Mouse (Mus musculus) monocyte, adult 2 months (primary cell): ENCODE measurements around the gene Gm28308.

ENCODE experiments used
- DNase-seq, 2 experiments: peaks; one replicate each; pipeline ENCODE4 v3.0.0; 2022; ENCODE audit warnings: low spot score in 2 of 2, low read depth in 1 of 2

Gm28308 gene

GRCm38 (mm10) chr6:52213119-52213986 lies at the start of gene Gm28308, which contains the start of gene Hoxa3:
Gene Gm28308 (minus strand): TSS chr6:52213339.
Gene Hoxa3 (minus strand): TSS chr6:52213336.
- DNase-seq, result no peak

- no peak for DNase-seq
Measured at GRCm38 (mm10) chr6:52262463-52263320, 49.6 kb upstream of the Gm28308 start.

GRCm38 (mm10) chr6:52261751-52262462 lies 48.8 kb upstream of the Gm28308 start:
- DNase-seq, result no peak

GRCm38 (mm10) chr6:52260654-52261575 lies 47.8 kb upstream of the Gm28308 start, which contains the start of gene Hoxa13:
Gene Hoxa13 (minus strand): TSS chr6:52260880.
- no peak for DNase-seq

GRCm38 (mm10) chr6:52259811-52260261 lies 46.7 kb upstream of the Gm28308 start:
- DNase-seq, result no peak

GRCm38 (mm10) chr6:52259081-52259790 lies 46.1 kb upstream of the Gm28308 start:
- no peak for DNase-seq

GRCm38 (mm10) chr6:52256956-52257355 lies 43.8 kb upstream of the Gm28308 start:
- DNase-seq, result peak in 1 of 2 experiments; percentile 65

GRCm38 (mm10) chr6:52253511-52254500 lies 40.7 kb upstream of the Gm28308 start:
- peak in 1 of 2 experiments; percentile 13 for DNase-seq

- DNase-seq, result no peak
Measured at GRCm38 (mm10) chr6:52252775-52253376, 39.7 kb upstream of the Gm28308 start.

- DNase-seq, result no peak
Measured at GRCm38 (mm10) chr6:52252016-52252774, 39.1 kb upstream of the Gm28308 start.

- no peak for DNase-seq
Measured at GRCm38 (mm10) chr6:52251177-52251879, 38.2 kb upstream of the Gm28308 start.

GRCm38 (mm10) chr6:52249826-52250225 lies 36.7 kb upstream of the Gm28308 start:
- no peak for DNase-seq

- DNase-seq, result no peak
Measured at GRCm38 (mm10) chr6:52249415-52249738, 36.2 kb upstream of the Gm28308 start.

- no peak for DNase-seq
Measured at GRCm38 (mm10) chr6:52248638-52249414, 35.7 kb upstream of the Gm28308 start.

GRCm38 (mm10) chr6:52247766-52248637 lies 34.9 kb upstream of the Gm28308 start:
- no peak for DNase-seq
